Mouse (Mus musculus): ENCODE data around the gene Sccpdh.

Gene Sccpdh

GRCm38 (mm10) chr1:179734500-179735474, 66.8 kb downstream of the Sccpdh start:
- peak; percentile 91 for DNase-seq

- peak; percentile 59 for DNase-seq
Measured at GRCm38 (mm10) chr1:179736483-179736882, 68.5 kb downstream of the Sccpdh start.

Data from heart, adult 11 months (tissue).